Mouse (Mus musculus): ENCODE measurements at regions not wholly inside any gene's neighbourhood (a gene's known extent, or its start where the extent isn't known, plus 50 kb on each side); places are given as distances from the start of the nearest gene placed in this dataset.
A peak's percentile ranks its signal among the peaks of the same experiment; 100 is the strongest.

DNA sequence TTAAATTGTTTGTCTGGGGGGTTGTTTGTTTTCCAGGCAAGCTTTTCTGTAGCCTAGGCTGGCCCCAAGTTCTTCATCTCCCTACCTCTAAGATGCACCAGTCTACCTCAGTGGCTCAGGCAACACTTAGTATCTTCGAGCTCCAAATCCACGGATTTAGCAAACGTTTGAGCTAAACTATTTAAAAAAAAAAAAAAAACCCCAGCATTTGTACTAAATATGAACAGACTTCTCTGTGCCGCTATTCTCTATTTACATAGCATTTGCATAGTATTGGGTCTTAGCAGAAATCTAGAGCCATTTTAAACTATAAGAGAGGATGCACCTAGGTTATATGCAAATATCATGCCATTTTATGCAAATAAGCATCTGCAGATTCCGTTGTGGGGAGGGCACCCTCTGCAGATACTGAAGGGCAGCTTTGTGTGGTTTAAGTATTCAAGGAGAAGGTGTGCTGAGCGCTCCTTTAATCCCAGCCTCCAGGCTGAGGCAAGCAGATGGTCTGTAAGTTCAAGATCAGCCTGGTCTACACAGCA is 123.4 kb upstream of the Slc22a12 start:
- DNase-seq: no peak
- H3K27ac ChIP-seq (ENCODE audit: insufficient read depth, low read depth, low read length): no peak overlapping the region
- H3K4me3 ChIP-seq (ENCODE audit: insufficient read depth, low read depth, low read length): no peak overlapping the region
- H3K4me1 ChIP-seq (ENCODE audit: control insufficient read depth, insufficient read depth, low read length): no peaks in the 10 kb centered on the region
- no peaks in the 10 kb centered on the region for H3K27me3 ChIP-seq (replicated peaks; ENCODE audit: control insufficient read depth, insufficient read depth, low read length)
- WGBS: 78% methylated on average over 6 of the region's 6 CpGs
- no peak for TF ChIP-seq CTCF (conservative IDR thresholded peaks at IDR 0.05; ENCODE audit: insufficient read depth, insufficient read length, low read depth, low read length)
- no peak for TF ChIP-seq POLR2A (IDR thresholded peaks at IDR 0.05; ENCODE audit: low read depth, low read length)
- no peaks in the 10 kb centered on the region for H3K36me3 ChIP-seq (ENCODE audit: control insufficient read depth, insufficient read depth, low read length)

DNA sequence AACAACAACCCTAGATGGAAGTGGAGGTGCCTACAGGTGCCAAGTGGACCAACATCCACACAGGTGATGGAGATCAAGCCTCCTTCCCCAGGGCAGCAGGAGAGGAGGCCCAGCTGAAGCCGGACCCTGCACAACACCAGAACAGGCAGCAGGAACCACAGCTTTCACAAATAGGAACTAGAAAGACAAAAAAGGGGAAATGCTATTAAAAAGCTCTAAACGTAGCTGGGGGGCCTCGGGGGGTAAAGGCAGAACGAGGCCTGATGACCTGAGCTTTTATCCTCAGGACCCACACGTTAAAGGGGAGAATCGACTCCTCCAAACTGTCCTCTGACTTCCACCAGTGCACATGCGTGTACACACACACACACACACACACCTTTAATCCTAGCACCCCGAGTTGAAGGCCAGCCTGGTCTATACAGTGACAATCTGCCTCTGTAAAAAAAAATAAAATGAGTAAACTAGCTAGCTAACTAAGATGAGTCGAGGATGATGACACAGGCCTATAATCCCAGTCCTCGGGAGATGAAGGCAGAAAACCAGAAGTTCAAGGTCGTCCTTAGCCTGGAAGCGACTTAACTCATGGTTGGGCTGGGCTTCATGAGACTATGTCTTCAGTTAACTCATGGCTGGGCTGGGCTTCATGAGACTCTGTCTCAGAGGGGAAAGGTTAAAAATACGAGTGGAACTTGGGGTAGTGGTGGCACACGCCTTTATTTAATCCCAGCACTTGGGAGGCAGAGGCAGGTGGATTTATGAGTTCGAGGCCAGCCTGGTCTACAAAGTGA is 122.6 kb upstream of the Slc22a12 start:
- TF ChIP-seq POLR2A (IDR thresholded peaks at IDR 0.05; ENCODE audit: low read depth, low read length) (no peak), CTCF (conservative IDR thresholded peaks at IDR 0.05; ENCODE audit: insufficient read depth, insufficient read length, low read depth, low read length) (no peak)
- WGBS: 72% methylated on average over 15 of the region's 15 CpGs
- no peak for DNase-seq
- Histone ChIP-seq H3K4me1 (ENCODE audit: control insufficient read depth, insufficient read depth, low read length) (no peaks in the 10 kb centered on the region), H3K36me3 (ENCODE audit: control insufficient read depth, insufficient read depth, low read length) (no peaks in the 10 kb centered on the region), H3K27me3 (replicated peaks; ENCODE audit: control insufficient read depth, insufficient read depth, low read length) (no peaks in the 10 kb centered on the region), H3K4me3 (ENCODE audit: insufficient read depth, low read depth, low read length) (no peak overlapping the region), H3K27ac (ENCODE audit: insufficient read depth, low read depth, low read length) (no peak overlapping the region)

DNA sequence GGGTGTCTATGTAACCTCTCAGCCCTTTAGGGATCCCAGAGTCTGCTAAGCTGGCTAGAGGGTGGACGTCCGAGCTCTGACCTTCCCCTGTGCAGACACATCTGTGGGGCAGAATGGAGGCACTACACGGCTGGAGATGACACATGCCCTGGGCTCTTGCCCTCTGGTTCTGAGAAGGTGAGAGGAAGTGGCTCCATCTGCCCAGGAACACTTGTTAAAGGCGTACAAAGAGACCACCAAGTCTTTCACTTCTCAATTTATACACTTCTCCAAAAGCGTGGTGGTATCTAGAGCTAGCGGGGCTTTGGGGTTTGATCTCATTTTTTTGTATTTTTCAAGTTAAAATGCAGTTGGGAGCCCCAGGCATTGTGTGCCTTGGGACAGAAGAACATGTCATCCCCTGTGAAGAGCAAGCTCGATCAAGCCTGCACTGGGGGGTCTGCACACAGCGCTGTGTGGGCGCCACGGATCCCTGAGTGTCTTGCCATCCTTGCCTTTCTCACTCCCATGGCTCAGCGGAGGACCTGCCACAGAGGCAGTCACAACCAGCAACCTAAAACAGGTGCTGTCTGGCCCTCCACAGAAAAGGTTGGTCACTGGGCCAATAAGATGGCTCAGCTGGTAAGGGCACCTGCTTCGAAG is 121.6 kb upstream of the Slc22a12 start:
- Histone ChIP-seq H3K36me3 (ENCODE audit: control insufficient read depth, insufficient read depth, low read length) (no peaks in the 10 kb centered on the region), H3K4me1 (ENCODE audit: control insufficient read depth, insufficient read depth, low read length) (no peaks in the 10 kb centered on the region), H3K27me3 (replicated peaks; ENCODE audit: control insufficient read depth, insufficient read depth, low read length) (no peaks in the 10 kb centered on the region), H3K4me3 (ENCODE audit: insufficient read depth, low read depth, low read length) (no peak overlapping the region), H3K27ac (ENCODE audit: insufficient read depth, low read depth, low read length) (no peak overlapping the region)
- 86% methylated on average over 12 of the region's 12 CpGs for WGBS
- no peak for DNase-seq
- TF ChIP-seq POLR2A (IDR thresholded peaks at IDR 0.05; ENCODE audit: low read depth, low read length): no peak
- TF ChIP-seq CTCF (conservative IDR thresholded peaks at IDR 0.05; ENCODE audit: insufficient read depth, insufficient read length, low read depth, low read length): no peak

DNA sequence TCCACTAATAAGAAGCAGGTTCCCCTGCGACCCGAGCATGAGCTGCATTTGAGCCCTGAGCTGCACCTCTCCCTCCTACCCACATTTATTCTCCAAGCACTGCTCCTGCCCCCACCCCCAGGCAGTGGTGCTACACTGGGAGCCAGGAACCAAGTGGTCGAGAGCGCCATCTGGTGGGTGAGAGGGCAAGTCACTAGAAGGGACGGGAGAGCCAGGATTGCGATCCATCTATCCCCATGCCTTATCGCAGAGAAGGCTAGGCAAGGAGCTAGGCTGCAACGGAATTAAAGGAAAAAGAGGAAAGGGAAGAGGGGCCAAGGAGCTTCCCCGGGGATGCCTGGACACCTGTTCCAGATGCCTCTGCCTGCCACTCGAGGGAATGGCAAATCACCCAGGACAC is 120.6 kb upstream of the Slc22a12 start:
- 2% methylated on average over 10 of the region's 10 CpGs for WGBS
- H3K4me3 ChIP-seq (ENCODE audit: insufficient read depth, low read depth, low read length): no peak overlapping the region
- peak; percentile 84 for DNase-seq

DNA sequence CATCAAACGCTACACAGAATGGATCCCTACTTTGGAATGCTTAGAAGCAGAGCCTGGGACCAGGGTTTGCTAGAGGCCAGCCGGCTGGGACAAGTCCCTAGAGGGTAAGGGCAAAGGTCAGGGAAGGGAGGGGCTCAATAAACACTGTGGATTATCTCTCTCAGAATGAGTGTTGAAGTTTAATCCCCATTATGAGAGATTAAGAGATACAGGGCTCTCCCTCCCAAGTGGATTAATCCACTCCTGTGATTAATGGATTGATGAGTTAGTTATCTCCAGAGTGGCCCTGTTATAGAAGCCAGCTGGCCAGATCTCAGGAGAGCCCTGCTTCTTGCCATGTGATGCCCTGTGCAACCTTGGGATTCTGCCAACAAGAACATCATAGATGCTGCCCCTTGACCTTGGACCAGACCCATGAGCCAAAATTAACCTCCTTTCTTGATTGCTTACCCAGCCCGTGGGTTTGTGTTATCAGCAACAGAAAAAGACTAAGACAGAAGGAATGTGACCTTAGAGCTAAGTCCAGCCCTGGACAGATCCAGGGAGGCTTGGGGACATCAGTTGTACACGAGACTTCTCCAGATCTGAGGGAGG is 119.6 kb upstream of the Slc22a12 start:
- no peaks in the 10 kb centered on the region for H3K4me1 ChIP-seq (ENCODE audit: control insufficient read depth, insufficient read depth, low read length)
- H3K4me3 ChIP-seq (ENCODE audit: insufficient read depth, low read depth, low read length): no peak overlapping the region
- H3K27me3 ChIP-seq (replicated peaks; ENCODE audit: control insufficient read depth, insufficient read depth, low read length): no peaks in the 10 kb centered on the region
- no peak for TF ChIP-seq CTCF (conservative IDR thresholded peaks at IDR 0.05; ENCODE audit: insufficient read depth, insufficient read length, low read depth, low read length)
- no peak for TF ChIP-seq POLR2A (IDR thresholded peaks at IDR 0.05; ENCODE audit: low read depth, low read length)
- WGBS: 25% methylated on average over 4 of the region's 4 CpGs
- H3K36me3 ChIP-seq (ENCODE audit: control insufficient read depth, insufficient read depth, low read length): no peaks in the 10 kb centered on the region
- H3K27ac ChIP-seq (ENCODE audit: insufficient read depth, low read depth, low read length): no peak overlapping the region
- peak; percentile 62 for DNase-seq

More for the DNA sequence above, 120.6 kb upstream of the Slc22a12 start:
- no peaks in the 10 kb centered on the region for H3K4me1 ChIP-seq (ENCODE audit: control insufficient read depth, insufficient read depth, low read length)
- H3K36me3 ChIP-seq (ENCODE audit: control insufficient read depth, insufficient read depth, low read length): no peaks in the 10 kb centered on the region
- TF ChIP-seq POLR2A (IDR thresholded peaks at IDR 0.05; ENCODE audit: low read depth, low read length) (no peak), CTCF (conservative IDR thresholded peaks at IDR 0.05; ENCODE audit: insufficient read depth, insufficient read length, low read depth, low read length) (peak; percentile 91)
- H3K27ac ChIP-seq (ENCODE audit: insufficient read depth, low read depth, low read length): no peak overlapping the region
- no peaks in the 10 kb centered on the region for H3K27me3 ChIP-seq (replicated peaks; ENCODE audit: control insufficient read depth, insufficient read depth, low read length)

DNA sequence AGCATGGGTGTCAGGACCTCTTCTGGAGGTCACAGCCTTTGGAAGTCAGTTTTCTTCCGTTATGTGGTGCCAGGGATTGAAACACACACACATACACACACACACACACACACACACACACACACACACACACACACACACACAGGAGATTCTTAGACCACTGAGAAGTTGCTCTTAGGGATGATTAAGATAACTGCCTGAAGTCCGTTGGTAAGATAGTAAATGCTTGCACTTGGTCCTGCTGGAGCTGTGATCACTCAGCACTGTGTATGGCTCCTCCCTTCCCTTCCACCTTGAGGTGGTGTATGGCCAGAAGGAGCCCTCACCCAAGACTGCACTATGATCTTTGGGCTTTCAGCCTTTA is 118.7 kb upstream of the Slc22a12 start:
- WGBS: 39% methylated on average over 2 of the region's 2 CpGs
- TF ChIP-seq CTCF (conservative IDR thresholded peaks at IDR 0.05; ENCODE audit: insufficient read depth, insufficient read length, low read depth, low read length) (no peak), POLR2A (IDR thresholded peaks at IDR 0.05; ENCODE audit: low read depth, low read length) (no peak)
- H3K4me1 ChIP-seq (ENCODE audit: control insufficient read depth, insufficient read depth, low read length): no peaks in the 10 kb centered on the region
- H3K27me3 ChIP-seq (replicated peaks; ENCODE audit: control insufficient read depth, insufficient read depth, low read length): no peaks in the 10 kb centered on the region
- DNase-seq: no peak
- no peak overlapping the region for H3K27ac ChIP-seq (ENCODE audit: insufficient read depth, low read depth, low read length)
- H3K36me3 ChIP-seq (ENCODE audit: control insufficient read depth, insufficient read depth, low read length): no peaks in the 10 kb centered on the region
- H3K4me3 ChIP-seq (ENCODE audit: insufficient read depth, low read depth, low read length): no peak overlapping the region

Data from kidney, adult 2 months (tissue).